Mouse (Mus musculus): ENCODE data around the gene Sipa1l1. TPM values are rescaled to one million over a fixed set of nuclear protein-coding genes. Genes with fewer than 3 reads are reported as not detected.

Sipa1l1 gene
- polyA plus RNA-seq, 1 experiment: 56.7 TPM

DNA sequence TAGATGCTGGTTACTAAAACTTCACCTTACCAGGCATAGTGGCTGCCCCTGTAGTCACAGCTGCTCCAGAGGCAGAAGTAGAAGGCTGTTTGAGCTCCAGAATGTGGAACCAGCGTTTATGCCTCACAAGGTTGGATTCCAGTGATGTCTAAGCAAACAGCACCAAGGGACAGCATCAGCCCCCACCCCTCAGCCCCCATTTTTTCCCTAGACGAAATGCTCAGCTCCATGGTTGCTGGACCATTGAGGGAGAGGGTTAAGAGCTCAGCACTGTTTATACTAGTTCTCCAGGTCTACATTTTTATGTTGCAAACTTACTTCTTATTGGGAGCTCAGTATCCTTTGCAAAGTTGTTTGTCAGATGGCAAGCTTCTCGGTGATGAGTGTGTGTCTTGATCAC is 202.1 kb downstream of the Sipa1l1 start:
- no peak for TF ChIP-seq GATA1 (IDR thresholded peaks at IDR 0.05; ENCODE audit: low read length)

DNA sequence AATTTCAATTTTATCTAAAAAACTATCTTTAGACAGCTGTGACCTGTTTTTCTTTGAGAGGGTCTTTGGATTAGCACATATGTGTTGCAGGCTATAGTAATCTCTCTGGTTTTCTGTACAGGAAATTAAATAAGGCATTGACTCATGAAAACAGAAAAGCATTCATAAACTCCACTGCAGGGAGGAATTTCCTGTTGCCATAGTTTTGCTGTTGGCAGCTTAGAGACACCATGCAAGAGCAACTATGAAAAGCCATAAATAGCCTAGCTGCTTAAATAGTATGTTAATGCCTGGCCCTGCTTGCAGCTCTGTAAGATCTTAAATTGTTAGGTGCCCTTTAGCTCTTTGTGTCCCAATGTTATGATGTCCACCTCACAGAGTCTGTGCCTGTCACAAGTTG is 204.9 kb downstream of the Sipa1l1 start:
- TF ChIP-seq GATA1 (IDR thresholded peaks at IDR 0.05; ENCODE audit: low read length): no peak

DNA sequence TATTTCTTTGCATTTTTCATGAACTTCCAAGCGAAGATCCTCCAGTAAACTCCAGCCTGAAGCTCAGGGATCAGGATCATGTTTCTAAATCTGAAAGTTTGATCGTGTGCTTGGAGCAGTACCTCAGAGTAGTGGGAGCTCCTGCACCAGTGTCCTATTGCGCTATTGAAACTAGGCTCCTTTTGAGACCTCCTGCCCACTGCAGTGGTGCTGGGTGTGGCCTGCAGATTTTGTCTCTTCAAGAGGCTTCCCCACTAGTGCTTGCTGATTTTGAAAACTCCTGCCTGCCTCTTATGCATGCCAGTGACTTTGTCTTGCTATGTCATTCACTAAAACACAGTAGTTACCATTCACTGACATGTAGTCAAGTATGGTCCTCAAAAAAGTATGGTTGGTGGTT is 213.8 kb downstream of the Sipa1l1 start:
- no peak for TF ChIP-seq GATA1 (IDR thresholded peaks at IDR 0.05; ENCODE audit: low read length)

- no peak for TF ChIP-seq GATA1 (IDR thresholded peaks at IDR 0.05; ENCODE audit: low read length)
Measured at GRCm38 (mm10) chr12:82384719-82385118, 215.6 kb downstream of the Sipa1l1 start.

DNA sequence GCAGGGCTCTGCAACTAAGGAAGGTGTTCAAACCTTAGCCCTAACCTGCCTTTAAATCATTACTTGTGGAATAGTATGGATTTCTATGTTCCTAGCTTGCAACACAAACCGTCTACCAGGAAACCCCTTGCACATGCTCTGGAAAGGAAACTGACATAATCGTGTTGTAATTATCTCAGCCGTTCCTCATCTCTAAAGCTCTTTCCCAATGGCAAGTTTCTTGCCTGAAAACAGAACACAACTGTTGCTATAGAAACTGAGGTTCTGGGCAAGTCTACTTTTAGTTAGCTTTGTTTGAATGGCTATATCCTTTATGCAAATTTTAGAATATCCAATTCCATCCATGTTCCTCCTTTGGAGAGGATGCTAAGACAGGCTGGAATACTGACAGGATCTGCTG is 217.9 kb downstream of the Sipa1l1 start:
- TF ChIP-seq GATA1 (IDR thresholded peaks at IDR 0.05; ENCODE audit: low read length): no peak

DNA sequence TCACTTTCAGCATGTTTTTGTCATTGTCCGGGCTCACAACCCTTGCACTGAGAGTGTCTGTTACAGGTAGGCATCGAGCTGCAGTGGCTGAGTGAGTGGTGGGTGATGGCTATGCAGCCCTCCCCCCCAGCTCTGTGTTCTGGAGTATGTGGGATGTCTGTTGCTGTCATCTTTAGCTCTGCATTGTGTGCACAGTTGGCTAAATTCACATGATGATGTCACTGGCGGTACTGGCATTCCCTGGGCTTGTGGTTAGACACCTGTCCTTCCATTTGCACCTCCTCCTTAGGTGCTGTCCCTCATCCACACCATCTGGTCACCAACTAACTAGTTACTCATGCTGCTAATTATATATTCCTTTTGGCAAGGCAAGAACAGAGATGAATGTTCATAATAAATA is 218.5 kb downstream of the Sipa1l1 start:
- TF ChIP-seq GATA1 (IDR thresholded peaks at IDR 0.05; ENCODE audit: low read length): no peak

- TF ChIP-seq GATA1 (IDR thresholded peaks at IDR 0.05; ENCODE audit: low read length): no peak
Measured at GRCm38 (mm10) chr12:82388144-82388543, 219.0 kb downstream of the Sipa1l1 start.

DNA sequence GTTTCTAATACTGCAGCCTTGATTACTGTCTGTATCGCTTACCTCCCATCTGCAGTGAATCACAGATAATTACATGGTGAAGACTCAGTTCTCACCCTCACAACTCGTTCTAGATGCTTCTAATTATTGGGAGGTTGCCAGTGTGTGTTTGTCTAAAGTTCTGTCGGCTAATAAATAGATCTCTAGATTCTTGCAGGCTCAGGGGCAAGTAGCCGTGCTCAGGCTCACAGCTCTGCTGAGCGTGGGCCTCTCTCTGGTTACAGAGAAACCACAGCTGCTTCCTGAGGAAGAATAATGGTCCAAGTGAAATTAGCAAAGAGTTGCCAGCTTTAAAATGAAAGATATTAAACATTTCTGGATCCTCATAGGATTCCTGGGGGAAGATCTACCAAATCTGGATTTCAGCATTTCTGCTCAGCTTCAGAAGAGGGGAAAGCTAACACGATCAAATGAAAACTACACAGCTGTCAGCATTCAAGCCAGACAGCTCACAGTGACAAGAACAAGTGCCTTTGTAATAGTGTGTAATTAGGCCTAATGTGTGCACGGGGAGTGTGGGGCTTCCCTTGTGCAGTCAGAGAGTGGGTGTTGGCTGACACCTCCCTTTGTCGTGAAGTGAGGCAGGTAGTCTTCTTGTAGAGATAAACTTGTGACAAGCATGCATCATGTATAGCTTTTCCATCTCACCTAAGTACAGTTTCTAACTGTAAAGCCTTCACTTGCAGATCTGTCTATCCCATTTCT is 225.2 kb downstream of the Sipa1l1 start:
- TF ChIP-seq GATA1 (IDR thresholded peaks at IDR 0.05; ENCODE audit: low read length): no peak

GRCm38 (mm10) chr12:82395194-82395593 is 226.1 kb downstream of the Sipa1l1 start:
- no peak for TF ChIP-seq GATA1 (IDR thresholded peaks at IDR 0.05; ENCODE audit: low read length)

DNA sequence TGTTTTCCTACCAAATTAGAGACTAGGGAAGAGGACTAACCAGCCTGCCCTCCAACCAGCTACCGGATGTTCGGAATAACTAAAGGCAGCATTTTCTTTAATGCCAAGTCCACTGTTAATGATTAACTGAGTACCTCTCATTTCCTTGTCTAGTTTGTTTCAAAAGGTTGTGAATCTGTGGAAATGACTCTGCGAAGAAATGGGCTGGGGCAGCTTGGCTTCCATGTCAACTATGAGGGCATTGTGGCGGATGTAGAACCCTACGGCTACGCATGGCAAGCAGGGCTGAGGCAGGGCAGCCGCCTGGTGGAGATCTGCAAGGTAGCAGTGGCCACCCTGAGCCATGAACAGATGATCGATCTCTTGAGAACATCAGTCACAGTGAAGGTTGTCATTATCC is 228.1 kb downstream of the Sipa1l1 start:
- TF ChIP-seq GATA1 (IDR thresholded peaks at IDR 0.05; ENCODE audit: low read length): no peak

GRCm38 (mm10) chr12:82397751-82398150 is 228.6 kb downstream of the Sipa1l1 start:
- TF ChIP-seq GATA1 (IDR thresholded peaks at IDR 0.05; ENCODE audit: low read length): no peak

- no peak for TF ChIP-seq GATA1 (IDR thresholded peaks at IDR 0.05; ENCODE audit: low read length)
Measured at GRCm38 (mm10) chr12:82398926-82399325, 229.8 kb downstream of the Sipa1l1 start.

DNA sequence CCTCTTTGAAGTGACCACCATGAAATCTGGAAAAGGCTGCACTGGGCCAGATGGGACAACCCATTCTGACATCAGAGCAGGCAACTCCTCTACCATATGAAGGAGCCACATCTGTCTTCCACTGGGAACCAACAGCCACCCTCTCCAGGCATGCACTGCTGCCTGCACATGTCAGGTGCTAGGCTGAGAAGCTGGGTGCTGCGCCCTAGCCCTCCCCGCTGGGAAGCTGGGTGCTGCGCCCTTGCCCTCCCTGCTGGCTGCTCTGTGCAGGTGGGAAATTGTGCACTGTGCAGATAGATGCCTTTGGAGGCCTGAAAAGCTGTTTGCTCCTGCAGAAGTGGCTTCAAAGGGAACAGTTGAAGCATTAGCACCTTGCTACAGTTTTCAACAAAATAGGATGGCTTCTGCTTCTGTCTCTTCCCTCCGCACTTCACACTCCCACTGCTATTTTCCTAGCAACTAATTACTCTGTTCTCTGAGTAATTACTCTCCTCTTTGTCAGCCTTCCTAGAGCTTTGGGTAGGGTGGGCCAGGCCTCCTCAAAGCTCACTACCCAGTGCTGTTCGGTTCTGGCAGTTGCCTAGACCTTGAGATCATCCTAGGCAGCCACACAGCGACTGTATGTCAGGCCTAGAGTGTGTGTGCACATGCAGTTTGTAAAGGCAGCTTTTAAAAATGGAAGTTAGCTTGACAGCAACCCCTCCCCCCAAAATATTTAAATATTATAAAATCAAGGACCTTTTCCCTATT is 231.0 kb downstream of the Sipa1l1 start:
- no peak for TF ChIP-seq GATA1 (IDR thresholded peaks at IDR 0.05; ENCODE audit: low read length)

DNA sequence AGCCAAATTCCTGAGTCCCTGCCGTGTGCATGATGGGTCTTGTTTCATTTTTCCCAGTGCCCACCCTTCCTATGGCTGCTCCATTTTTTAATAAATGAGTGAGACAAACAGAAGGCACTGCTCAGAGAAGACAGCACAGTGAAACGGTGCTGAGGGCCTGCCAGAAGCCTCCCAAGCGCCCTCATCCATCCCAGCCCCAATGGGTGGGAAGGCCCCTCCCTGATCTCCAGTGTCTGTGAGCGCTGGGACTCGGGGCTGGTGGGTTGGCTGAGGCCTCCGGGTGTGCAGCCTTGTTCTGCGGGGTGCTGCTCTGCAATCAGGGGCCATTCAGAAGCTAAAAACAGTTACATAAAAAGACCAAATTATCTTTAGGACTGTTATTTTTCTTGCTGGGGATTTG is 231.7 kb downstream of the Sipa1l1 start:
- TF ChIP-seq GATA1 (IDR thresholded peaks at IDR 0.05; ENCODE audit: low read length): no peak

GRCm38 (mm10) chr12:82401440-82401839 is 232.3 kb downstream of the Sipa1l1 start:
- TF ChIP-seq GATA1 (IDR thresholded peaks at IDR 0.05; ENCODE audit: low read length): no peak

DNA sequence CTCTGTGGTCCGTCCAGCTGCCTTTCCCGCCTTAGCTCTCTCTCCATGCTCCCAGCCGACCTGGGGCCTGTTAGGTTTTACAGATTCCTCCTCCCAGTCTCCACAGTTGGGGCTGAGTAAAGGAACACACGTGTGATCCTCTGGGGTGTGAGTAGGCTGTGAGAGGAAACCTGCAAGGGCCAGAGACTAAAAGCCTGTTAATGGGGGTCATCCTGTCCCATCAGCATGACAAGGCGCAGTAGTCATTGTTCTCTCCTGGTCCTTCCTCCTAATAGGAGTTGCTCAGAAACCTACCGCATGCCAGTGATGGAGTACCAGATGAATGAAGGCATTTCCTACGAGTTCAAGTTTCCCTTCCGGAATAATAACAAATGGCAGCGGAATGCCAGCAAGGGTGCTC is 233.5 kb downstream of the Sipa1l1 start:
- TF ChIP-seq GATA1 (IDR thresholded peaks at IDR 0.05; ENCODE audit: low read length): no peak
